Mouse (Mus musculus): ENCODE data around the gene H2al1k.
"Not testable (repeated sequence)": the region's sequence is repeated elsewhere in the genome, so short reads cannot be mapped to it uniquely, and the experiment has no call there.

H2al1k gene

GRCm38 (mm10) chrX:9350327-9350726 lies at the start of gene H2al1k:
Gene H2al1k (plus strand): TSS chrX:9350627.
- DNase-seq (ENCODE audit: low spot score): not testable (repeated sequence)

GRCm38 (mm10) chrX:9302791-9303190 lies 47.6 kb upstream of the H2al1k start:
- DNase-seq (ENCODE audit: low spot score): no peak

GRCm38 (mm10) chrX:9303455-9303854 lies 47.0 kb upstream of the H2al1k start:
- no peak for DNase-seq (ENCODE audit: low spot score)

GRCm38 (mm10) chrX:9316457-9316856 lies 34.0 kb upstream of the H2al1k start:
- not testable (repeated sequence) for DNase-seq (ENCODE audit: low spot score)

GRCm38 (mm10) chrX:9327954-9328353 lies 22.5 kb upstream of the H2al1k start:
- DNase-seq (ENCODE audit: low spot score): not testable (repeated sequence)

- DNase-seq (ENCODE audit: low spot score): peak; percentile 3
These were observed 18.0 kb upstream of the H2al1k start for GRCm38 (mm10) chrX:9332366-9332962.

GRCm38 (mm10) chrX:9333035-9333434 lies 17.4 kb upstream of the H2al1k start:
- peak; percentile 70 for DNase-seq (ENCODE audit: low spot score)

GRCm38 (mm10) chrX:9334996-9335395 lies 15.4 kb upstream of the H2al1k start:
- not testable (repeated sequence) for DNase-seq (ENCODE audit: low spot score)

- DNase-seq (ENCODE audit: low spot score): not testable (repeated sequence)
These were observed 23.6 kb downstream of the H2al1k start for GRCm38 (mm10) chrX:9374012-9374411.

- DNase-seq (ENCODE audit: low spot score): not testable (repeated sequence)
These were observed 25.5 kb downstream of the H2al1k start for GRCm38 (mm10) chrX:9375927-9376326.
